Mouse (Mus musculus): Measurements from ENCODE around the gene Leap2.
A peak's percentile ranks its signal among the peaks of the same experiment; 100 is the strongest.

DNA sequence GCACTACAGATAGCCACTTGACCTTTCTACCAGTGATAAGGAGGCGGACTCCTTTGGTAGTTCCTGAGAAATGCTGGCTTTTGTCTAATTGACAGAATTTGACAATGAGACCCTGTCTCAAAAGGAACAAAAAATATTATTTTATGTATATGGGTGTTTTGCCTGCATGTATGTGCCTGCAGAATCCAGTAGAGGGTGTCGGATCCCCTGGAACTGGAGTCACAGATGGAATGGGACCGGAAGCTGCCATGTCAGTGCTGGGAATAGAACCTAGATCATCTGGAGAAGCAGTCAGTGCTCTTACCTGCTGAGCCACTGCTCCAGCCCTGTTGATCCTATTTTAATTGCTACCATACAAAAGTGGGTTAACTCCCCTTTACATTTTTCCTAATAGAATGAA is 49.7 kb upstream of the Leap2 start:
- TF ChIP-seq POLR2A (IDR thresholded peaks at IDR 0.05; ENCODE audit: borderline replicate concordance, extremely low read depth, insufficient read depth, insufficient read length, poor library complexity, severe bottlenecking): no peak
- TF ChIP-seq CTCF (IDR thresholded peaks at IDR 0.05; ENCODE audit: borderline replicate concordance, extremely low read depth, insufficient read depth, insufficient read length): peak; percentile 14; the same call in 1 of the 2 replicates

Measured in brain, embryonic 14.5 days (tissue).